Mouse (Mus musculus) left cerebral cortex, adult 18-20 months (tissue): ENCODE measurements around the gene Gnl2. TPM values are rescaled to one million over a fixed set of nuclear protein-coding genes. Genes with fewer than 3 reads are reported as not detected.

Experiments
- DNase-seq, 2 experiments: peaks; one replicate each; pipeline ENCODE4 v3.0.0; 2021 to 2022; ENCODE audit warnings: low spot score in 2 of 2, mixed read lengths in 1 of 2
- total RNA-seq, 2 experiments: library from RNA; stranded (reverse); gene quantifications; 2 replicates each; pipeline ENCODE4 v1.2.3; 2021

Gnl2 gene
- total RNA-seq, 2 experiments from 2014 or later = 54.9 to 60.0 TPM

DNA sequence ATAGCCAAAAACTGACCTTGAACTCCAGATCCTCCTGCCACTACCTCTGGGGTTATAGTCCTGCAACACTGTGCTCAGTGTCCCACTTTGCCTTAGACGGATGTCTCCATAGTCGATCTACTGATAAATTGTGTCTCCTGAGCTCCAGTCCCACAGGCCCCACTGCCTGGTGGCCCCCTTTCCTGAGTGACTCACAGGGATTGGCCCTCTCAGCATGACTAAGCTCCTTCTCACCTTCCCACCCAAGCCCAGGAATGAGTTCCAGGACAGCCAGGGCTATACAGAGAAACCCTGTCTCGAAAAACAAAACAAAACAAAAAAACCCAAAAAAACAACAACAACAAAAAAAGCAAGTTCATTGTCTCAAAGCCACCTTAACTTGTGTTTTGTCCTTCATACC, 16.8 kb upstream of the Gnl2 start:
- no peak for DNase-seq

DNA sequence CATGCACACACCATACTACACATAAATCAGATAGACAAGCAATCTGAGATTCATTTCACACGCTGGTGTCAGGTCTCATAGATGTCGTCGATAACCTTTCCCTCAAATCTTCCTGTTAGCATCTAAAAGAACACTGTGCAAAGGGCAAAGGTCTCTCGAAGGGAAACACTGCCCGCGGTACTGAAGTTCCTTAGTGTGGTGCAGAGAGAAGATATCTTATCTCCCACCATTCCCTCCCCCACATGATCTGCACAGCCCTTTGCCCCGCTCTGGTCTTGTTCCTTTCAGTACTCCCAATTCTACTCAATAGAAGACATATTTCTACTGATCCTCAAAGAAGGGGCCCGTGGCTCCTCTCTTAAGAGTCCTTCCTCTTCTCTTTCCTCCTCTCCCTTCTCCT, 13.4 kb upstream of the Gnl2 start:
- no peak for DNase-seq

DNA sequence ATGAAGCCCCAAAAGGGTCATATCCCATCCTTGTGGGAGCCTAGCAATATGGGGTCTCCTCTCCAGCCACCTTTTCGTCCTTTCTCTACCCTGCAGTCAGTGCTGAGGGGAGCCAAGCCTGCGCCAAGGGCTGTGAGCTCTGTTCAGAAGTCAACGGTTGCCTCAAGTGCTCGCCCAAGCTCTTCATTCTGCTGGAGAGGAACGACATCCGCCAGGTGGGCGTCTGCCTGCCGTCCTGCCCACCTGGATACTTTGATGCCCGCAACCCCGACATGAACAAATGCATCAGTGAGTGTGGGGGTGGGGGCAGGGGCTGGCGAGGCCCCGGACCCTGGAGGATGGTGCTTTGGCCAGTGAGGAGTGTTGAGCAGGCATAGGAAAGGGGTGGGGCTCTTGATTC, 11.5 kb upstream of the Gnl2 start:
- no peak for DNase-seq

DNA sequence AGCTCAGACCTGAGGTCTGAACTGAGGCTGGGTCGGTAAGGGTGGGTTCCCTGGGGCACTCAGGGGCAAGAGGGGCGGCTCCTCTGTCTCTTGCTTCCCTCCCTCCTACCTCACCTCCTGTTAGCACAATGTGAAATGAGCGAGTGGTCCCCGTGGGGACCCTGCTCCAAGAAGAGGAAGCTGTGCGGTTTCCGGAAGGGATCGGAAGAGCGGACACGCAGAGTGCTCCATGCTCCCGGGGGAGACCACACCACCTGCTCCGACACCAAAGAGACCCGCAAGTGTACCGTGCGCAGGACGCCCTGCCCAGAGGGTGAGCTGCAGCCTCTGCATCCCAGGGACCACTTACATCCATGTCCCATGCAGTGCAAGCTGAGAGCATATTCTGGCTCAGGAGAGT, 8.9 kb upstream of the Gnl2 start:
- no peak for DNase-seq

DNA sequence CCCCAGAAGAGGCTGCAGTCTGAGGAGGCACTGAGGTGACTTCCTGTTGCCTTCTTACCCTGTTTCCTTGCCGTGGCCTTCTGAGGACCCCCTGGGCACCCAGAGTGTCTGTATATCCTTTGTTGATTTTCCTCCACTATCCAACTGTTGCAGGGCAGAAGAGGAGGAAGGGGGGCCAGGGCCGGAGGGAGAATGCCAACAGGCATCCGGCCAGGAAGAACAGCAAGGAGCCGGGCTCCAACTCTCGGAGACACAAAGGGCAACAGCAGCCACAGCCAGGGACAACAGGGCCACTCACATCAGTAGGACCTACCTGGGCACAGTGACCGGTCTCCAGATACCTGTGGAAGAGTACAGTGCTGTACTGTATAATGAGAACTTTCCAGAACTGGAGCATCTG, 8.2 kb upstream of the Gnl2 start:
- DNase-seq = no peak

DNA sequence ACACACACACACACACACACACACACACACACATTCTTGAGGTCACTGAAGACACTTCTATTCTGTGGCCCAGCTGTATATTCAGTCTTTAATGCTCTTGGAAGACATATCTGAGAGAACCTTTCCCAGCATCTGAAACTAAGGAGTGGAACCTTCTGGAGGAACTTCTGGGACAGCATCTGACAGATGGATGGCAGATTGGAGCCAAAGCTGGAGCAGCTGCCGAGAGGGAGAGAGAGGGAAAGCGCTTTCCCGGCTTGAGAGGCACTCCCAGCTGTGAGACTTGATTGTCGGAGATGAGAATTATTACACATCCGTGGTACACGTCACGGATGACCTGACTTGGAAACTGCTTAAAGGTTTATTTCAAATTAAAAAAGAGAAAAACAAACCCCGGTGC, 7.7 kb upstream of the Gnl2 start:
- no peak for DNase-seq

DNA sequence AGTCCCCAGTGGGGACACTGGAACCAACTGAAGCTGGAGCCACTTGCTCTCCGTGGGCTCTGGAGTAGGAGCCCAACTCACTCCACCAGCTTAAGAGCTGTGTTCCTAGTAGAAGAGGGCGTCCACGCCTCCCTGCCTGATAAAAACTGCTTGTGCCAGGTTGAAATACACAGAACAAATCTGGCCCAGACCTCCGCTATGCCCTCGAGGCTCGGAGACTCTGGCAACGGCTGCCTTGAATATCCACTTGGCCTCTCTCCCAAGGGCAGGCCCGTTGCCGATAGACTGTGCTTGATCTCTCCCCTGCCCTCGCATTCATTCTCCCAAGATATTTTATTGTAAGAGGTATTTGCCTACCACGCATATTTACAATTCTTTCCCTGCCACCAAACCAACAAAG, 1.0 kb downstream of the Gnl2 start:
- no peak for DNase-seq

DNA sequence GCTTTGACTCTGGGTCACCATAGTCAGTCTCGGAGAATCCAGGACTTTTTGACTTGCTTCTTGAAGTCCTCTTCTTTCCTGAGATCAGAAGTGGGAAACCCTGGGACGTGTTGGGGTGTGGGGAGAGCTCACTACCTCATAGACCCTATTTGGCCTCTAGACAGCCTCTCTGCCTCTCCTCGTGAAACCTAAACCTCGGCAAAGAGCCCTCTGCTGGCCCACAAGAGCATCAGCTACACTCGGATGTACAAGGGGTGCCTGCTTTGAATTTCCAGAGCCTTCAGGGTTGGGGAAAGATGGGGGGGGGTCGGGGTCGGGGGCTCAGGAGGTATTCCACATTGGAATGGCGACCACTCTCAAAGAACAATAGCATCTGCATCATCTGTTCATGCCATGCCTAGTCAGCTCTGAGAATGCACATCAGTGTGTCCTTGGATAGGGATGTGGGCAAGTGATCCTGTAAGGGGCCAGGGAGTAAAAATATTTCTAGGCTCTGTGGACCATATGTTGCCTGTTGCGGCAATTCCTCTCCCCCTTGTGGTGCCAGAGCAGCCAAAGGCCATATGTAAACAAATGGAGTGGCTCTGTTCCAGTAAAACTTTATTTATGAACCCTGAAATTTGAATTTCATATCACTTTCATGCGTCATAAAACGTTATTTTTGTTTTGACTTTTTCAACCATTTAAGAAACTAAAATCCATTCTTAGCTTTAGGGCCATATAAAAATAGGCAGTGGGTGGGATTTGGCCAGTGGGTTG, 4.6 kb downstream of the Gnl2 start:
- DNase-seq = peak in 1 of 2 experiments; percentile 13

DNA sequence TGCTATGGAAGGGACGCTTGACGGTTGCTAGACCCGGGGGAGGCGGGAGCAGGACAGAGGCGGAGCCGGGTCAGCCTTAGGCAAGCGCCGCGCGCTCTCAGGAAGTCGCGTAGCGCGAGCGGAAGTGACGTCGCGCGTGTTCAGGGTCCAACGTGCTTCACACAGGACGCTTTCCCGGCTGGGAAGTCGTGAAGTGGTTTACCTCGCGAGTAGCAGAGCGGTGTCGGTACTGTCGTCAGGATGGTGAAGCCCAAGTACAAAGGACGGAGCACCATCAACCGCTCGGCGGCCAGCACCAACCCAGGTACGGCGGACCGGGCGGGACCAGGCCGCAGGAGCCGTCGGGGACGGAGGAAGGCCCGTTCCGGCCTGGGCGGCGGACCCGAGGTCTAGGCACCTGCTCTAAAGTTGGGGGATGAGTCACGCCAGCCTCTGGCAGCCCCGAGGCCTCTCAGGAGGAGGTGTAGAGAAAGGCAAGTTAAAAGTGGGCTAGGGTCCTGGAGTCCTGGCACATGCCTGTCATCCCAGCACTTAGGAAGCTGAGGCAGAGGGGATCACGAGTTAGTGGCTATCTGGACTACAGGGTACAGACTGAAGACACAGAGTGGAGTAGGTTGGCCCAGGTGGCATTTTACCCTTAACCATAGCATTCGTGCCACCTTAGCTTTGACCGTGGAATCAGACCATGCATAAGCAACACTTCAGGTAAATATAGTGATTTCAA, 13.7 kb downstream of the Gnl2 start:
- DNase-seq = peak; percentile 92 to 94

DNA sequence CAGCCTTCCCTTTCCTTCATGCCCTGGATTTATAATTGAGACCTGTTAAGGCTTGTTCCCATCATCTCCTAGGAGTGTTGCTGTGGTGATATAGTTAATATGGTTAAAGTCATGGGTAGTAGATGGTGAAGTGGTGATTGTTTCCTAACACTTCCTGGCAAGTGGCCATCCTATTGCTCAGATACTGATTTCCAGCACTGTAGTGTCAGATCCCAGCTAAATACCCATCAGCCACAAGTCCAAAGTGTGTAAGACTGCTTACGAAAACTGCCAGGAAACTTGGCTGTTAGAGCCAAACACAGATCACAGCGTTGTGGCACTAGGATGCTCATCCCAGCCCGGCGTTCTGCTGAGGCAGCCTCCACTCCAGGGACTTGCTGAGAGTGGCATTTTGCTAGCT, 18.0 kb downstream of the Gnl2 start:
- DNase-seq = no peak

DNA sequence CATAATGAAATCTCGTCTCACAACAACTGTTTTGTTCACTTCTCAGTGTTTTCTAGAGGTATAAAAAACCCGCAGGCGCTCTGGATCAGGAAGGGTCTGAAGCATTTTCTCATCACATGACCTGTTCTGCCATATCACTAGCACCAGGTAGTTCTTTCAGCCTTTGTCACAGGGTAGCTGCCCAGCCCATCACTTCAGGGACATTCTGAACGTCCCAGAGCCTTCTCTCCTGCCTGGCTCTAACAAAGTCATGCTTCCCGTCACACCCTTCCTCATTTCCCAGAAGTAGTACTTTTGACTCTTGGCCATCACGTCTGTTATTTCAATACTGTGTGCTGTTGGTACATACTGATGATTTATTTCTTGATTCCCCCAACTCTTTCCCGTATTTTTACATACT, 28.1 kb downstream of the Gnl2 start:
- no peak for DNase-seq

DNA sequence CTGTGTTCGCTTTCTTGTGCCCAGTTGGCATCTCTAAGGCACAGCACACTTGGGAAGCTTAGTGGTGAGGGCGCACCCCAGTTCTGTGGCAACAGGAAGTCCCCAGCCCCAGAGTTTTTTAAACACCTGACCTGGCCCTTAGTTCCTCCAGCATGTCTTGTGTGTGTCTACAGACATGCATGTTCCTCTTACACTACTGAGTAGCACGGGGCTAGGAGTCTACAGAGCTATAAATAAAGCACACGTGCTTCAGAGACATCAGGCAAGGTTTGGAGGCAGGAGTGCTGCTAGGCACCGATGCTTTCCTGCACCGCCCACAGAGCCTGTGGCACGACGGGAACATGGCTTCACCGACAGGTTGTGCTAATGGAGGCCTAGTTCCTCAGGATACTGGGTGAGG, 39.0 kb downstream of the Gnl2 start:
- DNase-seq = no peak

DNA sequence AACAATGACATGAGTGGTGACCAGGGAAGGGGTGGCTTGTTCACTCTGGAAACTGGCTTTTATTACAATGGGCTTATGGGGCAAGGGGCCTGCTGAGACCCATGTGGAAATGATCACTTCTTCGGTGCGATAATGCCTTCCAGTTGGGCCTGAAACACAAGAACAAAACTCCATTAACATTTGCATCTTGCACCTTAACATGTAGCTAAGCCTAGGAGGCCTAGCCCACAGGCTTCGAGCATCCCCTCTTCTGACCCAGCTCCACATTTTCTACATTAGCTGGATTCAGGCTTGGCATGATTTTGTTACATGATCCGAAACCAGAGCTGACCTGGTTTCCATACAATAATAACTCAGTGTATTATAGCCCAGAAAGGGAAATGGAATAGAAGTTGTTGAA, 40.1 kb downstream of the Gnl2 start:
- no peak for DNase-seq

DNA sequence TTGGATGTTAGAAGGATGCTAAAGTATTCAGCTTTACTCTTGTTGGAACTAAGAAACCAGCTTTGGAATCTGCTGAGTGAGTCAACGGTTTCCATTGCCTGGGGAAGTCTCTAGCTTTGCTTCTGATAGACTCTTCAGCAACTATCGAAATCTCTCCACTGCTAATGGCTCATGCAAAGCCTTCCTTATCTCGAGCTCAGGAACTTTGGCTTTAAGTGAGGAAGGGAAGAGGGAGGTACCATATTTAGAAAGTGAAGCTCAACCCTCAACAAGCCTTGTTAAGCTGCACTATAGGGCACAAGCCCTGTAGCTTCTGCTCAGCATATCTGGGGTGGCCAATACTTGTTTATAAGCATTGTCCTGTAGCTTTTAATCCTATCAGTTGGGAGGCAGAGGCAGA, 40.9 kb downstream of the Gnl2 start:
- no peak for DNase-seq

DNA sequence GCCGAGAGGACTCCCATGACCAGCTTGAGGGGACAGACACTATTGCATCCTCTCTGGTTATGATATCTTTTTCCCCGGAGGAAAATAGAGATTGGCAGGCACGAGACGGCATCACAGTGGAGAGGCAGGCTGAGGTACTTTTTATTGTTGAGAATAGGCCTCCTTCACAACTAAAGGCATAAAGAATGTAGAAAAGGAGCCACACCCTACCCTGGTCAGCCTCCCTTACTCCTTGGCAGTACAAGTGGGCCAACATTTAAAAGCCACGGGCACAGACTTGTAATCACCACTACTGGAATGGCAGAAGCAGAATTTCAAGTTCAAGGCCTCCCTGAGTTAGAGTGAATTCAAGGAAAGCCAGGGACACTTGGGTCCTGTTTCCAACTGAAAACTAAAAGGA, 41.6 kb downstream of the Gnl2 start:
- no peak for DNase-seq

DNA sequence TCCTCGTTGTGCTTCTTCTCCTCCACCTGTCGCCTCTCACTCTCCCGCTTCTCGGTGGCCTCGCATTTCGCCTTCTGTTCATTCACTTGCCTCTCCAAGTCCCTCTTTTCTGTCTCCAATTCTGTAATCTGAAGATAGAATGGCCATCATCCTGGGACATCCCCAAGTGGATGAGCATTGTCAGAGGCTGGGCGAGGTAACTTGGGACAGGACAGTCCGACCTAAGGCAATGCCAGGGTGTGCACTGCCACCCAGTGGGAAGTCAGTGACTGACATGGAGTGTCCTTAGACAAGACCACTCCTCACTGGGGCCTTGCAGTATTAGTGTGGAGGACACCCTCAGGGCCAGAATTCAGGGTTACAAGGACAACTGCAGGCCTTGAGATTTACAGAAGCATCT, 42.6 kb downstream of the Gnl2 start:
- peak; percentile 47 to 59 for DNase-seq

DNA sequence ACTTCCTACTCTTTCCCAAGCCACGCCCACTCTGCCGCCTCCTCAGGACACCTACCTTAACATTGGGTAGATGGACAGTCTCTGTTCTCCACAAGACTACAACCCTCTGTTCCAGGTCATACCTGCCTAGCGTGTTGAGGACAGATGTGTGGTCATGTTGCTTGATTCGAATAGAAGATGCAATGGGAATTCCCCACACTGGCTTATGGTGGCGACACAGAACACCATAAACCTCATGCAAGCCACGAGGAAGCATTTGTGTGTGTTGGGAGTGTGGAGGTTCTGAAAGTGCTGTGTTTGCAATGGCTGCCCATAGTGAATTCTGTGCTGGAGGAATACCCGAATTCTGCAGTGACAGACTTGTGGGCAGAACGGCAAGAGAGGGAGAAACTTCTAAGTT, 47.4 kb downstream of the Gnl2 start:
- DNase-seq = no peak

DNA sequence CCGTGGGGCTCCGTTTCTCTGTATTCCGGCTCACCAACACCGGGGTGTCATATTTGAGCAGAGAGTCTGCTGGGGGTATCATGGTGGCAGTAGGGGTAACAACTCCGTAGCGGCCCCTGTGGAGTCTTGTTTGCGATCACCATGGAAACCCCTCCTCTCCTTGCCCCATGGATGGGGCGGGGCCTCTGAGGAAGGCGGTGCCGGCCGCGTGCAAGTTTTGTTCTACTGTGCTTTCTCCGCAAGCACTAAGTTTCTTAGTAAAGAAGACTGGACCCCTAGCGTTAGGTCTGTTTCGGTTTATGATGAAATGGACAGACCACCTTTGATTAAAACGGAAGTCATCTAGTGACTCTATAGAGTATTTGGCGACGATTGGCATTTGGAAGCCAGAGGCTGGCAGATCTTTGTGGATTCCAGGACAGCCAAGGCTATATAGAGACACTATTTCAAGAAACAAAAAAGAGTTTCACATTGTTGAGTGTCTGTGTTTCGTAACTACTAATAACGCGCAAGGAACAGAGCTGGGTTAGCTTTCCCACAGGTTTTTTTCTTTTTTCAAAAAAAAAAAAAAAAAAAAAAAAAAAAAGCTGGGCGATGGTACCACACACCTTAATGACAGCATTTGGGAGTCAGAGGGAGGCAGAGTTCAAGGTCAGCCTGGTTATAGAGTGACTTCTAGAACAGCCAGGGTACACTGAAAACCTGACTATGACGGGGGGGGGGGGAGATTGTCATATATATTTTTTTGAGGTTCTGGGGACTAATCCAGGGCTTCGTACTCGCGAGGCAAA, 49.3 kb downstream of the Gnl2 start, which contains the start of gene Dnali1:
Gene Dnali1 (minus strand): TSS at position 187 of the 791 bp plus-strand sequence.
- DNase-seq = peak; percentile 18 to 21

DNA sequence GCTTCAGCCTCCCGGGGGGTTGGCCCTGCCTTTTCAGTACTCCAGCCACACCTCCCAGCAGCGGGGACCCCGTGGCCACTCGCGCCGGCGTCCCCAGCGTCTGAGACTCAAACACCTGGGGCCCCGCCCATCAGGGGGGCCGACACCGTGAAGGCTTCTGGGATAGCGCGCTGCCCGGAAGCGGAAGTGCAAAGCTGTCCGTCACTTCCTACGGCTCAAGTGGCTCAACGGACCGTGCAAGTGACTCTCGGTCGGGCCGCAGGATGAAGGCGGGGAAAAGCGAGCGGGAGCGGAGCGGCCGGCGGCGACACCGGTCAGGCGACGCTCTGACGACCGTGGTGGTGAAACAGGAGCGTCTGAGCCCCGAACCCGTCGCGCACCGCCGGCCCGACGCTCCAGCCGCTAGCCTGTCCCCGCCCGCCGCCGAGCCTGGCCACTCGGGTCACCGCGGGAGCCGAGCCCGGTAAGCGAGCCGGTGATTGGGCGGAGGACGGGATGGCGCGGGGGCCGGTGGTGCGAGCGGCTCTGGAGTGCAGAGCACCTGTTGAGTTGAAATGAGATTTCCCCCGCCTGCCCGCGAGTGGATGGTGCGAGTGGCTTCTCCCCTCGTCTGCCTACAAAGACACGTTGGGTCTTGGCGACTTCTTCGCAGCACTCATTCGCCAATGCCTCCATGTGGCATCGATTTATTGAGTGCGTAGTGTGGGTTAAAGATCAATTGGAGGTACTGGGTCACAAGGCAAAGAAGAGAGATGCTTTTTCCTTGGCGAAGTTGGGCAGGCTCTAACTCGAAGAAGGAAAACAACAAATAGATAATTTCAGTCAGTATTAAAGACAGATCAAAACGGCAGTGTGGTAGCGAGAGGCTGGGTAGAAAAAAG, 50.3 kb downstream of the Gnl2 start, which contains the start of gene Snip1:
Gene Snip1 (plus strand): TSS at position 183 of the 881 bp plus-strand sequence.
- peak; percentile 95 to 97 for DNase-seq

DNA sequence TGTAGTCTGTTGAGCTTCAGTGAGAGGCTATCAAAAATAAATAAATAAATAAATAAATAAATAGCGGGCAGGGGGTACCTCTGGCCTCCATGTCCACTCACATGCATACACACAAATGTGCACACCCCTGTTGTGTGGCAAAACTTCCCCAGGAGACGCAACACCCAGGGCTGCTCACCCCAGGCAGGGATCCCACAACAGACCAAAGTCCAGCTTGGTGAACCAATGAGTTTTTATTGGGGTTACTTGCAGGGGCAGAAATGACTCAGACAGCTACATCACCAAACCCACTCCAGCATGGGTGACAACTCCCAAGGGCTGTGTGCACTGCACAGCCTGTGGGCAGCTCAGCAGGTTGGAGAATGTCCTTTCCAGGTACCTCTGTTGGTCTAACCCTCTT, 61.3 kb downstream of the Gnl2 start:
- DNase-seq = no peak

DNA sequence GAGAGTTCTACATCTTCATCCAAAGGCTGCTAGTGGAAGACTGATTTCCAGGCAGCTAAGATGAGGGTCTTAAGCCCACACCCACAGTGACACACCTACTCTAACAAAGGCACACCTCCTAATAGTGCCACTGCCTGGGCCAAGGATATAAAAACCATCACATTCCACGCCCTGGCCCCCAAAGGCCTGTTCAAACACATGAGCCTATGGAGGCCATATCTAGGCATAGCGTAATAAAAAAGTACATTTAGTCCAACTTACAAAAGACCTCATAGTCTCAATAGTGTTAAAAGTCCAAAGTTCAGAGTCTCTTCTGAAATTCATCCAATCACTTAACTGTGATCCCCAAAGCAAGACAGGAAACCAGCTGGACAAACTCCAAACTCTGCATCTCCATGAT, 62.3 kb downstream of the Gnl2 start:
- no peak for DNase-seq
